Mouse (Mus musculus): ENCODE data around the gene Kifc3. TPM values are rescaled to one million over a fixed set of nuclear protein-coding genes. Genes with fewer than 3 reads are reported as not detected.

Gene Kifc3
- polyA plus RNA-seq, 1 experiment from 2014 or later, result 16.9 TPM

- 88% methylated on average over 11 of the region's 11 CpGs for WGBS
- no peaks in the 10 kb centered on the region for H3K27me3 ChIP-seq (ENCODE audit: control insufficient read depth, insufficient read depth, low read length)
- H3K4me2 ChIP-seq (ENCODE audit: low read depth, low read length), result no peak overlapping the region
- H3K9me3 ChIP-seq (replicated peaks; ENCODE audit: control insufficient read depth, low read length), result no peaks in the 10 kb centered on the region
- no peaks in the 10 kb centered on the region for H3K4me1 ChIP-seq (ENCODE audit: control insufficient read depth, insufficient read depth, low read length)
- H3K9ac ChIP-seq (ENCODE audit: low read length), result no peak overlapping the region
- H3K4me3 ChIP-seq (ENCODE audit: low read length), result no peak overlapping the region
- H3K27ac ChIP-seq (ENCODE audit: low read length), result no peak overlapping the region
- ATAC-seq (replicated peaks; ENCODE audit: extremely low read depth, insufficient read depth, low FRiP score), result no peak
- H3K36me3 ChIP-seq (ENCODE audit: control insufficient read depth, insufficient read depth), result 0 out of 2 replicates have a peak, but pooled peaks cover 12% of the 10 kb centered on the region
These were observed 76.1 kb downstream of the Kifc3 start for GRCm38 (mm10) chr8:95126497-95126896.

GRCm38 (mm10) chr8:95123455-95123854 lies 79.2 kb downstream of the Kifc3 start:
- ATAC-seq (replicated peaks; ENCODE audit: extremely low read depth, insufficient read depth, low FRiP score), result no peak
- Histone ChIP-seq H3K27me3 (ENCODE audit: control insufficient read depth, insufficient read depth, low read length) (no peaks in the 10 kb centered on the region), H3K36me3 (ENCODE audit: control insufficient read depth, insufficient read depth) (0 out of 2 replicates have a peak, but pooled peaks cover 12% of the 10 kb centered on the region), H3K9me3 (replicated peaks; ENCODE audit: control insufficient read depth, low read length) (no peaks in the 10 kb centered on the region), H3K27ac (ENCODE audit: low read length) (no peak overlapping the region), H3K9ac (ENCODE audit: low read length) (no peak overlapping the region), H3K4me1 (ENCODE audit: control insufficient read depth, insufficient read depth, low read length) (no peaks in the 10 kb centered on the region), H3K4me2 (ENCODE audit: low read depth, low read length) (no peak overlapping the region), H3K4me3 (ENCODE audit: low read length) (no peak overlapping the region)
- 88% methylated on average over 5 of the region's 5 CpGs for WGBS

- Histone ChIP-seq H3K27ac (ENCODE audit: low read length) (no peak overlapping the region), H3K4me1 (ENCODE audit: control insufficient read depth, insufficient read depth, low read length) (no peaks in the 10 kb centered on the region), H3K36me3 (ENCODE audit: control insufficient read depth, insufficient read depth) (no peaks in the 10 kb centered on the region), H3K4me2 (ENCODE audit: low read depth, low read length) (no peak overlapping the region), H3K27me3 (ENCODE audit: control insufficient read depth, insufficient read depth, low read length) (no peaks in the 10 kb centered on the region), H3K9me3 (replicated peaks; ENCODE audit: control insufficient read depth, low read length) (no peaks in the 10 kb centered on the region), H3K4me3 (ENCODE audit: low read length) (no peak overlapping the region), H3K9ac (ENCODE audit: low read length) (no peak overlapping the region)
- WGBS, result 66% methylated on average over 3 of the region's 3 CpGs
- peak; percentile 67; the same call in 1 of the 2 replicates for ATAC-seq (replicated peaks; ENCODE audit: extremely low read depth, insufficient read depth, low FRiP score)
These were observed 88.9 kb downstream of the Kifc3 start for GRCm38 (mm10) chr8:95113750-95114149.

- no peaks in the 10 kb centered on the region for H3K27me3 ChIP-seq (ENCODE audit: control insufficient read depth, insufficient read depth, low read length)
- H3K4me3 ChIP-seq (ENCODE audit: low read length), result no peak overlapping the region
- 0 out of 2 replicates have a peak, but pooled peaks cover 4% of the 10 kb centered on the region for H3K36me3 ChIP-seq (ENCODE audit: control insufficient read depth, insufficient read depth)
- H3K4me2 ChIP-seq (ENCODE audit: low read depth, low read length), result no peak overlapping the region
- WGBS, result 79% methylated on average over 4 of the region's 4 CpGs
- H3K9ac ChIP-seq (ENCODE audit: low read length), result no peak overlapping the region
- no peaks in the 10 kb centered on the region for H3K9me3 ChIP-seq (replicated peaks; ENCODE audit: control insufficient read depth, low read length)
- H3K27ac ChIP-seq (ENCODE audit: low read length), result no peak overlapping the region
- no peaks in the 10 kb centered on the region for H3K4me1 ChIP-seq (ENCODE audit: control insufficient read depth, insufficient read depth, low read length)
- no peak for ATAC-seq (replicated peaks; ENCODE audit: extremely low read depth, insufficient read depth, low FRiP score)
These were observed 89.5 kb downstream of the Kifc3 start for GRCm38 (mm10) chr8:95113108-95113507.

GRCm38 (mm10) chr8:95112594-95112993 lies 90.0 kb downstream of the Kifc3 start:
- Histone ChIP-seq H3K36me3 (ENCODE audit: control insufficient read depth, insufficient read depth) (peaks cover 6% of the 10 kb centered on the region; the same call in 1 of the 2 replicates), H3K9me3 (replicated peaks; ENCODE audit: control insufficient read depth, low read length) (no peaks in the 10 kb centered on the region), H3K27ac (ENCODE audit: low read length) (no peak overlapping the region), H3K9ac (ENCODE audit: low read length) (no peak overlapping the region), H3K4me1 (ENCODE audit: control insufficient read depth, insufficient read depth, low read length) (no peaks in the 10 kb centered on the region), H3K4me2 (ENCODE audit: low read depth, low read length) (no peak overlapping the region), H3K4me3 (ENCODE audit: low read length) (no peak overlapping the region), H3K27me3 (ENCODE audit: control insufficient read depth, insufficient read depth, low read length) (no peaks in the 10 kb centered on the region)
- no peak for ATAC-seq (replicated peaks; ENCODE audit: extremely low read depth, insufficient read depth, low FRiP score)
- WGBS, result 85% methylated on average over 3 of the region's 3 CpGs

- 86% methylated on average over 13 of the region's 13 CpGs for WGBS
- Histone ChIP-seq H3K4me3 (ENCODE audit: low read length) (no peak overlapping the region), H3K9ac (ENCODE audit: low read length) (no peak overlapping the region), H3K9me3 (replicated peaks; ENCODE audit: control insufficient read depth, low read length) (no peaks in the 10 kb centered on the region), H3K27me3 (ENCODE audit: control insufficient read depth, insufficient read depth, low read length) (no peaks in the 10 kb centered on the region), H3K27ac (ENCODE audit: low read length) (no peak overlapping the region), H3K36me3 (ENCODE audit: control insufficient read depth, insufficient read depth) (peaks cover 11% of the 10 kb centered on the region), H3K4me1 (ENCODE audit: control insufficient read depth, insufficient read depth, low read length) (no peaks in the 10 kb centered on the region), H3K4me2 (ENCODE audit: low read depth, low read length) (no peak overlapping the region)
- ATAC-seq (replicated peaks; ENCODE audit: extremely low read depth, insufficient read depth, low FRiP score), result no peak
These were observed 95.3 kb downstream of the Kifc3 start for GRCm38 (mm10) chr8:95107306-95107705.

GRCm38 (mm10) chr8:95101972-95102371 lies 100.6 kb downstream of the Kifc3 start:
- Histone ChIP-seq H3K4me3 (ENCODE audit: low read length) (no peak overlapping the region), H3K4me2 (ENCODE audit: low read depth, low read length) (no peak overlapping the region), H3K9ac (ENCODE audit: low read length) (no peak overlapping the region), H3K36me3 (ENCODE audit: control insufficient read depth, insufficient read depth) (peaks cover 14% of the 10 kb centered on the region), H3K9me3 (replicated peaks; ENCODE audit: control insufficient read depth, low read length) (no peaks in the 10 kb centered on the region), H3K27me3 (ENCODE audit: control insufficient read depth, insufficient read depth, low read length) (no peaks in the 10 kb centered on the region), H3K27ac (ENCODE audit: low read length) (no peak overlapping the region), H3K4me1 (ENCODE audit: control insufficient read depth, insufficient read depth, low read length) (no peaks in the 10 kb centered on the region)
- WGBS, result 79% methylated on average over 4 of the region's 4 CpGs
- no peak for ATAC-seq (replicated peaks; ENCODE audit: extremely low read depth, insufficient read depth, low FRiP score)

- Histone ChIP-seq H3K4me3 (ENCODE audit: low read length) (no peak overlapping the region), H3K9me3 (replicated peaks; ENCODE audit: control insufficient read depth, low read length) (no peaks in the 10 kb centered on the region), H3K36me3 (ENCODE audit: control insufficient read depth, insufficient read depth) (peaks cover 17% of the 10 kb centered on the region), H3K27ac (ENCODE audit: low read length) (no peak overlapping the region), H3K9ac (ENCODE audit: low read length) (no peak overlapping the region), H3K27me3 (ENCODE audit: control insufficient read depth, insufficient read depth, low read length) (no peaks in the 10 kb centered on the region), H3K4me2 (ENCODE audit: low read depth, low read length) (no peak overlapping the region), H3K4me1 (ENCODE audit: control insufficient read depth, insufficient read depth, low read length) (no peaks in the 10 kb centered on the region)
- 24% methylated on average over 5 of the region's 5 CpGs for WGBS
- ATAC-seq (replicated peaks; ENCODE audit: extremely low read depth, insufficient read depth, low FRiP score), result no peak
These were observed 103.6 kb downstream of the Kifc3 start for GRCm38 (mm10) chr8:95099009-95099408.

- H3K36me3 ChIP-seq (ENCODE audit: control insufficient read depth, insufficient read depth), result peaks cover 17% of the 10 kb centered on the region
- no peak overlapping the region for H3K27ac ChIP-seq (ENCODE audit: low read length)
- no peak overlapping the region for H3K4me3 ChIP-seq (ENCODE audit: low read length)
- no peaks in the 10 kb centered on the region for H3K9me3 ChIP-seq (replicated peaks; ENCODE audit: control insufficient read depth, low read length)
- no peaks in the 10 kb centered on the region for H3K27me3 ChIP-seq (ENCODE audit: control insufficient read depth, insufficient read depth, low read length)
- H3K9ac ChIP-seq (ENCODE audit: low read length), result no peak overlapping the region
- peaks cover 6% of the 10 kb centered on the region; the same call in 1 of the 2 replicates for H3K4me1 ChIP-seq (ENCODE audit: control insufficient read depth, insufficient read depth, low read length)
- peak; percentile 47; the same call in 1 of the 2 replicates for ATAC-seq (replicated peaks; ENCODE audit: extremely low read depth, insufficient read depth, low FRiP score)
- H3K4me2 ChIP-seq (ENCODE audit: low read depth, low read length), result no peak overlapping the region
- WGBS, result 63% methylated on average over 4 of the region's 4 CpGs
These were observed 109.0 kb downstream of the Kifc3 start for GRCm38 (mm10) chr8:95093574-95093973.

All from heart, embryonic 16.5 days (tissue).